Mouse (Mus musculus) testis, adult 10 weeks (tissue): Measurements from ENCODE around the gene Kcnj4. TPM values are rescaled to one million over a fixed set of nuclear protein-coding genes. Genes with fewer than 3 reads are reported as not detected.

ENCODE experiments used
- polyA plus RNA-seq: library from polyadenylated mRNA; stranded (reverse); fragments of 350-450 nt; fragmentation: Illumina TruSeq; extraction: RNeasy Lipid Tissue Mini Kit (QIAGEN cat#74804); gene quantifications from one replicate; pipeline ENCODE4 v1.2.3, GENCODE M21; 2014; ENCODE audit warnings: low read depth, low replicate concordance

The Kcnj4 gene
- polyA plus RNA-seq = not detected

GRCm38 (mm10) chr15:79504707-79505452 is at the start of gene Kcnj4:
Gene Kcnj4 (minus strand): TSS chr15:79505241.

GRCm38 (mm10) chr15:79546410-79547288 is 41.6 kb upstream of the Kcnj4 start, which contains the start of gene Ddx17:
Gene Ddx17 (minus strand): TSS chr15:79546741.

GRCm38 (mm10) chr15:79516171-79517096 is 11.4 kb upstream of the Kcnj4 start, which contains the start of gene Kdelr3:
Gene Kdelr3 (plus strand): TSS chr15:79516411.

GRCm38 (mm10) chr15:79455106-79455810 is 49.8 kb downstream of the Kcnj4 start, which contains the start of gene Csnk1e:
Gene Csnk1e (minus strand): TSS chr15:79455566.

Other genes starting within 250 kb of the Kcnj4 start
- gene Baiap2l2, start 219.7 kb downstream of the Kcnj4 start, polyA plus RNA-seq = not detected
- gene Pla2g6, start 176.9 kb downstream of the Kcnj4 start, polyA plus RNA-seq = 3.3 TPM
- gene Maff, start 158.6 kb downstream of the Kcnj4 start, polyA plus RNA-seq = 0.67 TPM
- 0.64 TPM for gene Tmem184b, start 101.7 kb downstream of the Kcnj4 start, polyA plus RNA-seq
- gene Csnk1e, start 49.7 kb downstream of the Kcnj4 start, polyA plus RNA-seq = 1.2 TPM
- gene Kdelr3, start 11.2 kb upstream of the Kcnj4 start, polyA plus RNA-seq = 1.4 TPM
- 234 TPM for gene Ddx17, start 41.5 kb upstream of the Kcnj4 start, polyA plus RNA-seq
- 34.5 TPM for gene Dmc1, start 99.9 kb upstream of the Kcnj4 start, polyA plus RNA-seq
- gene Fam227a, start 153.7 kb upstream of the Kcnj4 start, polyA plus RNA-seq = 42.9 TPM
- 10.6 TPM for gene Cby1, start 154.0 kb upstream of the Kcnj4 start, polyA plus RNA-seq
- gene Tomm22, start 165.6 kb upstream of the Kcnj4 start, polyA plus RNA-seq = 709 TPM
- 20.2 TPM for gene Josd1, start 182.7 kb upstream of the Kcnj4 start, polyA plus RNA-seq
- 2.8 TPM for gene Gtpbp1, start 185.6 kb upstream of the Kcnj4 start, polyA plus RNA-seq
- 2.1 TPM for gene Sun2, start 237.3 kb upstream of the Kcnj4 start, polyA plus RNA-seq